Mouse (Mus musculus) cortical plate, adult 2 months (tissue): ENCODE measurements around the gene Tas2r137.

Experiments
- CTCF ChIP-seq: fragments of 200-500 bp; IDR thresholded peaks from 2 replicates; pipeline ENCODE4 v1.5.1; 2011; ENCODE audit warnings: mild to moderate bottlenecking, control low read depth, low read length; ENCODE audit not compliant: insufficient read depth; ENCODE audit errors: extremely low read depth
- POLR2A ChIP-seq: fragments of 200-500 bp; IDR thresholded peaks from 2 replicates; pipeline ENCODE4 v1.6.1; 2011; ENCODE audit warnings: mild to moderate bottlenecking, low read length, control low read depth; ENCODE audit not compliant: insufficient read depth; ENCODE audit errors: extremely low read depth

DNA sequence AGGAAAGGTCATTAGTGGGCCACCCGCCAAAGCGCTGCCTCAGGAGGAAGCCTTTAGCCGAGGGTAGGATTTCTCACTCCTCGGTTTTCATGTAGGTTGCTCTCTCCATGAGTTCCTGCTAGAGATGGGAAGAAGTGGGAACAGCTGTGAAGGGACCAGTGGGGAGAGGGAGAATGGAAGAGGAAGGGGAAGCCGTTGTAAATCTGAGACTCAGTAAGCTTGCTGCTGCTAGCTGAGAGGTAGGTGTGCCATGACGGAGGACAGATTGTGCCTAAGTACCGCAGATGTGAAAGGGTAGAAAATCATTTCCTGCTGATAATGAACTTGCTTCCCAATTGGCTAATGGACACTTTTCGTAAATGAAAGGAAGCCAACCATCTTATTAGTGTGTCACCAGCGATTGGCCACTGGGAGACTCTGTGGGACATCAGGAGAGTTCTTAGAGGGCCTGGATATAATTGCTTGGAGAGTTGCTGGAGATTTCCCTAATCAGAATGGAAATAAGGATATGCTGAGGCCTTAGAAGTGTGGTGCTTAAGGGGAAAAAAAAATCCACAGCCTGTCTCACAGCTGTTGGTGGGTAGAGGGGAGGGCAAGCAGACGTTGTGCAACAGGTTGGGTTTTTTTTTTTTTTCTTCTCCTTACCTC lies 47.6 kb upstream of the Tas2r137 start:
- TF ChIP-seq POLR2A, result no peak
- TF ChIP-seq CTCF, result no peak
